Mouse (Mus musculus) hindbrain, embryonic 13.5 days (tissue): ENCODE results near the gene Psap. TPM values are rescaled to one million over a fixed set of nuclear protein-coding genes. Genes with fewer than 3 reads are reported as not detected.
"Not testable (repeated sequence)": the region's sequence is repeated elsewhere in the genome, so short reads cannot be mapped to it uniquely, and the experiment has no call there.

ENCODE experiments used
- ATAC-seq: fragments of 200-750 bp; cut with Nextera tagmentation; 2 replicates; pipeline ENCODE4 v1.8.0; 2017; ENCODE audit warnings: moderate TSS enrichment; ENCODE audit not compliant: low FRiP score
- H3K27ac ChIP-seq: fragments of 300-500 bp; sonication (generic); 2 replicates; pipeline ENCODE4 v1.5.1; 2015; ENCODE audit warnings: inconsistent platforms, mild to moderate bottlenecking, moderate library complexity
- H3K27me3 ChIP-seq: fragments of 300-500 bp; sonication (generic); 2 replicates; pipeline ENCODE4 v1.6.1; 2015; ENCODE audit warnings: mild to moderate bottlenecking, inconsistent platforms
- H3K36me3 ChIP-seq: fragments of 300-500 bp; sonication (generic); 2 replicates; pipeline ENCODE4 v1.6.1; 2015; ENCODE audit warnings: mild to moderate bottlenecking, inconsistent platforms
- H3K4me1 ChIP-seq: fragments of 300-500 bp; sonication (generic); replicated peaks from 2 replicates; pipeline ENCODE4 v1.6.1; 2015; ENCODE audit warnings: inconsistent platforms
- H3K4me2 ChIP-seq: fragments of 300-500 bp; sonication (generic); 2 replicates; pipeline ENCODE4 v1.6.1; 2015; ENCODE audit warnings: inconsistent platforms, mild to moderate bottlenecking, moderate library complexity
- H3K4me3 ChIP-seq: fragments of 300-500 bp; sonication (generic); 2 replicates; pipeline ENCODE4 v1.5.1; 2015; ENCODE audit warnings: mild to moderate bottlenecking, inconsistent platforms
- H3K9ac ChIP-seq: fragments of 300-500 bp; sonication (generic); 2 replicates; pipeline ENCODE4 v1.6.1; 2015; ENCODE audit warnings: mild to moderate bottlenecking, inconsistent platforms
- H3K9me3 ChIP-seq: fragments of 300-500 bp; sonication (generic); 2 replicates; pipeline ENCODE4 v1.6.1; 2016; ENCODE audit warnings: inconsistent platforms
- WGBS: fragments of 180-500 bp; shearing (Covaris S2); methylation state at CpG from one replicate; pipeline ENCODE4 v1.1.7; 2015; 5-methylcytosine and 5-hydroxymethylcytosine counted together
- polyA plus RNA-seq: library from polyadenylated mRNA; unstranded; fragments of >200 nt; fragmentation: Nextera tagmentation; extraction: Ambion mirVana; gene quantifications from 2 replicates; pipeline ENCODE4 v1.2.1, GENCODE M21; 2015

Psap gene
- 152 and 153 TPM in 2 replicates for polyA plus RNA-seq

- Histone ChIP-seq H3K27ac (peak within 1 kb of the TSS; percentile 96), H3K36me3 (no peaks in the 10 kb centered on the region), H3K4me2 (peak within 1 kb of the TSS; percentile 79), H3K4me3 (peak within 1 kb of the TSS; percentile 79), H3K4me1 (peaks cover 44% of the 10 kb centered on the region), H3K9me3 (no peaks in the 10 kb centered on the region), H3K9ac (peak within 1 kb of the TSS; percentile 92), H3K27me3 (no peaks in the 10 kb centered on the region)
- ATAC-seq = peak; percentile 92
- WGBS = 2% methylated on average over 54 of the region's 54 CpGs
Observed at GRCm38 (mm10) chr10:60277207-60278005, at the start of gene Psap. Psap (plus strand) TSS chr10:60277627.

- ATAC-seq = no peak
- Histone ChIP-seq H3K9me3 (no peaks in the 10 kb centered on the region), H3K9ac (no peak overlapping the region), H3K27me3 (no peaks in the 10 kb centered on the region), H3K4me3 (no peak overlapping the region), H3K4me1 (no peaks in the 10 kb centered on the region), H3K4me2 (no peak overlapping the region), H3K27ac (no peak overlapping the region), H3K36me3 (no peaks in the 10 kb centered on the region)
- WGBS = 80% methylated on average over 4 of the region's 4 CpGs
Observed at GRCm38 (mm10) chr10:60227666-60228065, 49.8 kb upstream of the Psap start.

- H3K4me2 ChIP-seq = no peak overlapping the region
- no peak overlapping the region for H3K27ac ChIP-seq
- H3K4me3 ChIP-seq = no peak overlapping the region
- WGBS = 94% methylated on average over 6 of the region's 6 CpGs
- no peaks in the 10 kb centered on the region for H3K4me1 ChIP-seq
- H3K36me3 ChIP-seq = no peaks in the 10 kb centered on the region
- no peaks in the 10 kb centered on the region for H3K27me3 ChIP-seq
- H3K9ac ChIP-seq = no peak overlapping the region
- H3K9me3 ChIP-seq = no peaks in the 10 kb centered on the region
- ATAC-seq = no peak
Observed at GRCm38 (mm10) chr10:60229113-60229512, 48.3 kb upstream of the Psap start.

- no peaks in the 10 kb centered on the region for H3K27me3 ChIP-seq
- H3K9ac ChIP-seq = no peak overlapping the region
- H3K27ac ChIP-seq = no peak overlapping the region
- 80% methylated on average over 6 of the region's 6 CpGs for WGBS
- H3K4me3 ChIP-seq = no peak overlapping the region
- H3K4me1 ChIP-seq = no peaks in the 10 kb centered on the region
- no peak for ATAC-seq
- no peaks in the 10 kb centered on the region for H3K36me3 ChIP-seq
- no peaks in the 10 kb centered on the region for H3K9me3 ChIP-seq
- no peak overlapping the region for H3K4me2 ChIP-seq
Observed at GRCm38 (mm10) chr10:60230321-60231088, 46.9 kb upstream of the Psap start.

- H3K27ac ChIP-seq = no peak overlapping the region
- no peaks in the 10 kb centered on the region for H3K36me3 ChIP-seq
- no peak overlapping the region for H3K4me3 ChIP-seq
- no peak overlapping the region for H3K9ac ChIP-seq
- no peak overlapping the region for H3K4me2 ChIP-seq
- no peaks in the 10 kb centered on the region for H3K4me1 ChIP-seq
- WGBS = 87% methylated on average over 9 of the region's 9 CpGs
- H3K9me3 ChIP-seq = no peaks in the 10 kb centered on the region
- no peaks in the 10 kb centered on the region for H3K27me3 ChIP-seq
- no peak for ATAC-seq
Observed at GRCm38 (mm10) chr10:60234006-60234405, 43.4 kb upstream of the Psap start.

- 96% methylated on average over 6 of the region's 6 CpGs for WGBS
- not testable (repeated sequence) for H3K4me1 ChIP-seq, H3K9ac ChIP-seq, H3K36me3 ChIP-seq, H3K4me2 ChIP-seq, H3K27ac ChIP-seq, H3K9me3 ChIP-seq, ATAC-seq, H3K4me3 ChIP-seq, H3K27me3 ChIP-seq
Observed at GRCm38 (mm10) chr10:60235876-60236275, 41.6 kb upstream of the Psap start.

GRCm38 (mm10) chr10:60237475-60238154 lies 39.8 kb upstream of the Psap start:
- ATAC-seq = no peak

GRCm38 (mm10) chr10:60240416-60240815 lies 37.0 kb upstream of the Psap start:
- no peak overlapping the region for H3K27ac ChIP-seq
- H3K4me2 ChIP-seq = no peak overlapping the region
- H3K36me3 ChIP-seq = no peaks in the 10 kb centered on the region
- H3K4me3 ChIP-seq = no peak overlapping the region
- WGBS = 87% methylated on average over 6 of the region's 6 CpGs
- no peak overlapping the region for H3K9ac ChIP-seq
- no peak for ATAC-seq
- no peaks in the 10 kb centered on the region for H3K9me3 ChIP-seq
- no peaks in the 10 kb centered on the region for H3K27me3 ChIP-seq
- no peaks in the 10 kb centered on the region for H3K4me1 ChIP-seq

More at GRCm38 (mm10) chr10:60237475-60238154, 39.8 kb upstream of the Psap start:
- no peaks in the 10 kb centered on the region for H3K27me3 ChIP-seq
- H3K27ac ChIP-seq = no peak overlapping the region
- H3K36me3 ChIP-seq = no peaks in the 10 kb centered on the region
- H3K9me3 ChIP-seq = no peaks in the 10 kb centered on the region
- H3K4me2 ChIP-seq = no peak overlapping the region
- no peak overlapping the region for H3K4me3 ChIP-seq
- 68% methylated on average over 10 of the region's 10 CpGs for WGBS
- no peak overlapping the region for H3K9ac ChIP-seq
- no peaks in the 10 kb centered on the region for H3K4me1 ChIP-seq

- ATAC-seq = no peak
- H3K9me3 ChIP-seq = no peaks in the 10 kb centered on the region
- no peaks in the 10 kb centered on the region for H3K36me3 ChIP-seq
- no peaks in the 10 kb centered on the region for H3K27me3 ChIP-seq
- no peak overlapping the region for H3K27ac ChIP-seq
- no peak overlapping the region for H3K9ac ChIP-seq
- H3K4me3 ChIP-seq = no peak overlapping the region
- H3K4me1 ChIP-seq = no peaks in the 10 kb centered on the region
- 90% methylated on average over 5 of the region's 5 CpGs for WGBS
- H3K4me2 ChIP-seq = no peak overlapping the region
Observed at GRCm38 (mm10) chr10:60243941-60244340, 33.5 kb upstream of the Psap start.

GRCm38 (mm10) chr10:60245041-60245440 lies 32.4 kb upstream of the Psap start:
- peak; percentile 41; the same call in 1 of the 2 replicates for ATAC-seq
- no peaks in the 10 kb centered on the region for H3K27me3 ChIP-seq
- no peak overlapping the region for H3K9ac ChIP-seq
- no peaks in the 10 kb centered on the region for H3K36me3 ChIP-seq
- H3K4me3 ChIP-seq = no peak overlapping the region
- no peaks in the 10 kb centered on the region for H3K4me1 ChIP-seq
- no peak overlapping the region for H3K4me2 ChIP-seq
- no peak overlapping the region for H3K27ac ChIP-seq
- no peaks in the 10 kb centered on the region for H3K9me3 ChIP-seq
- WGBS = 3% methylated on average over 8 of the region's 8 CpGs

- H3K27ac ChIP-seq = no peak overlapping the region
- H3K4me3 ChIP-seq = no peak overlapping the region
- H3K9ac ChIP-seq = no peak overlapping the region
- no peaks in the 10 kb centered on the region for H3K36me3 ChIP-seq
- WGBS = 79% methylated on average over 7 of the region's 7 CpGs
- no peaks in the 10 kb centered on the region for H3K27me3 ChIP-seq
- no peaks in the 10 kb centered on the region for H3K4me1 ChIP-seq
- no peak overlapping the region for H3K4me2 ChIP-seq
- no peaks in the 10 kb centered on the region for H3K9me3 ChIP-seq
- ATAC-seq = no peak
Observed at GRCm38 (mm10) chr10:60245635-60246034, 31.8 kb upstream of the Psap start.

GRCm38 (mm10) chr10:60246519-60246918 lies 30.9 kb upstream of the Psap start:
- Histone ChIP-seq H3K36me3 (no peaks in the 10 kb centered on the region), H3K9me3 (no peaks in the 10 kb centered on the region), H3K27me3 (no peaks in the 10 kb centered on the region), H3K4me2 (no peak overlapping the region), H3K4me3 (no peak overlapping the region), H3K4me1 (no peaks in the 10 kb centered on the region), H3K27ac (no peak overlapping the region; the same call in 1 of the 2 replicates), H3K9ac (no peak overlapping the region)
- ATAC-seq = no peak
- 35% methylated on average over 5 of the region's 5 CpGs for WGBS
